Mouse (Mus musculus): Measurements from ENCODE around the gene Lrit3. TPM values are rescaled to one million over a fixed set of nuclear protein-coding genes. Genes with fewer than 3 reads are reported as not detected.

Lrit3 gene
- polyA plus RNA-seq, 1 experiment from 2014 or later: not detected

DNA sequence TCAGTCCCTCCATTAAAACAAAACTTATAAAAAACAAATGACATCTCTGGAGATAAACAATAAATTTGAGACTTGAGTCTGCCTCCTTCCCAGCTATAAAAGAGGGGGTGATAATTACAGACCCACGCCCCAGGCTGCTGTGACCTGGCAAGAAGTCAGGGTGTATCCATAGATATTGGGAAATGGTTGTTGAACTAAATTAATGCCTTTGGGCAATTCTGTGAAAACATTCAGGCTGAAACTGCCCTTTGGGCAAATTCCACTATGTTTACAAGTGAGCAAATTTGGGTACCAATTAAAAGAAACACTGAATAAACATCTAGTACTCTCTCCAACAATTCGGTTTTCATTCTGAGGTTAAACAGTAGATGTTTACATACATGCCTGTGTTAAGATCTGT, 4.8 kb downstream of the Lrit3 start:
- no peaks in the 10 kb centered on the region for H3K27me3 ChIP-seq (ENCODE audit: control insufficient read depth, insufficient read depth, low read length)
- no peak overlapping the region for H3K4me2 ChIP-seq
- H3K27ac ChIP-seq (ENCODE audit: low read depth, low read length): no peak overlapping the region
- H3K9me3 ChIP-seq (replicated peaks; ENCODE audit: control insufficient read depth, low read length): no peaks in the 10 kb centered on the region
- no peaks in the 10 kb centered on the region for H3K36me3 ChIP-seq (ENCODE audit: control insufficient read depth, insufficient read depth, low read length)
- ATAC-seq (replicated peaks; ENCODE audit: insufficient number of reproducible peaks, low FRiP score, low TSS enrichment): no peak
- no peak overlapping the region for H3K4me3 ChIP-seq (ENCODE audit: low read depth, low read length)
- H3K9ac ChIP-seq (ENCODE audit: low read depth, low read length): no peak overlapping the region
- WGBS (ENCODE audit: insufficient replicate concordance): 79% methylated on average over 2 of the region's 2 CpGs
- H3K4me1 ChIP-seq (ENCODE audit: control insufficient read depth, insufficient read depth, low read length): no peaks in the 10 kb centered on the region

DNA sequence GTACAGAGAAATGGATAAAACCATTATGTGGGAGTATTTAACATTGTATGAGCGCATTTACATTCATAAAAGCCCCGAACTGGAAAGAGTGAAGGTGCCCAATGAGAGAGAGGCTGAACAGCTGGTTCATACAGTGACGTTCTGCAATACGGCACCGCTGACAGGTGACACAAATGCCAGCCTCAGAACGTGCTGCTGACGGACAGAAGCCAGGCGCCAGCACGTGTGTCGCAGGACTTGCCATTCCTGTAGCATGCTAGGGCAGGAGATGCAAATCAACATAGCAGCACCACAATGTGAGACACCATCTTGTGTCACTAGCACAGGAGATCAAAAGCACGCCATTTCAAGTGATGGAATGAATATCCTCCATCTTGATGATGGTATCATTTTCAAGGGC, 5.3 kb downstream of the Lrit3 start:
- Histone ChIP-seq H3K27me3 (ENCODE audit: control insufficient read depth, insufficient read depth, low read length) (no peaks in the 10 kb centered on the region), H3K36me3 (ENCODE audit: control insufficient read depth, insufficient read depth, low read length) (no peaks in the 10 kb centered on the region), H3K4me2 (no peak overlapping the region), H3K4me3 (ENCODE audit: low read depth, low read length) (no peak overlapping the region), H3K9ac (ENCODE audit: low read depth, low read length) (no peak overlapping the region), H3K27ac (ENCODE audit: low read depth, low read length) (no peak overlapping the region), H3K9me3 (replicated peaks; ENCODE audit: control insufficient read depth, low read length) (no peaks in the 10 kb centered on the region), H3K4me1 (ENCODE audit: control insufficient read depth, insufficient read depth, low read length) (no peaks in the 10 kb centered on the region)
- 45% methylated on average over 11 of the region's 11 CpGs for WGBS (ENCODE audit: insufficient replicate concordance)
- ATAC-seq (replicated peaks; ENCODE audit: insufficient number of reproducible peaks, low FRiP score, low TSS enrichment): no peak

DNA sequence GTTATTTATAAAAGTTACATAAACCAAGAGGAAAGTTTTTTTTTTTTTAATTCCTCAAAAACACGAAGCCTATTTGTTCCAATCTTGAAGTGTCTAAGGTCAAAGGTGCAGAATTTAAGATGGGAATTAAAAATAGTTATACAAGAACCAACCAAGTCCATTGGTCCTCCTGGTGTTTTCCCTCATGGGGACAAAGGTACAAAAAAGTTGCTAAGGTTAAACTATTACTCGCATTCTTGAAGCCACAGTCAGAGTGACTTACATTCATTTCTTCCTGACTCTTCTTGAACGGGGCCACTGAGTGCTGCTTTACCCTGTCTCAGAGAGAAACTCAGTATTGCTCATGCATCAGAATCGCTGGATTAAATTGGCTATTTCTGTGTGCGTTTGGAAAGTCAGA, 6.5 kb downstream of the Lrit3 start:
- Histone ChIP-seq H3K4me1 (ENCODE audit: control insufficient read depth, insufficient read depth, low read length) (no peaks in the 10 kb centered on the region), H3K9me3 (replicated peaks; ENCODE audit: control insufficient read depth, low read length) (no peaks in the 10 kb centered on the region), H3K27me3 (ENCODE audit: control insufficient read depth, insufficient read depth, low read length) (no peaks in the 10 kb centered on the region), H3K27ac (ENCODE audit: low read depth, low read length) (no peak overlapping the region), H3K9ac (ENCODE audit: low read depth, low read length) (no peak overlapping the region), H3K4me2 (no peak overlapping the region), H3K4me3 (ENCODE audit: low read depth, low read length) (no peak overlapping the region), H3K36me3 (ENCODE audit: control insufficient read depth, insufficient read depth, low read length) (no peaks in the 10 kb centered on the region)
- 74% methylated on average over 5 of the region's 5 CpGs for WGBS (ENCODE audit: insufficient replicate concordance)
- no peak for ATAC-seq (replicated peaks; ENCODE audit: insufficient number of reproducible peaks, low FRiP score, low TSS enrichment)

GRCm38 (mm10) chr3:129793801-129794200, 10.0 kb downstream of the Lrit3 start:
- no peaks in the 10 kb centered on the region for H3K36me3 ChIP-seq (ENCODE audit: control insufficient read depth, insufficient read depth, low read length)
- WGBS (ENCODE audit: insufficient replicate concordance): 87% methylated on average over 5 of the region's 5 CpGs

GRCm38 (mm10) chr3:129782746-129783145, 21.1 kb downstream of the Lrit3 start:
- 85% methylated on average over 3 of the region's 3 CpGs for WGBS (ENCODE audit: insufficient replicate concordance)
- no peaks in the 10 kb centered on the region for H3K9me3 ChIP-seq (replicated peaks; ENCODE audit: control insufficient read depth, low read length)
- H3K27me3 ChIP-seq (ENCODE audit: control insufficient read depth, insufficient read depth, low read length): no peaks in the 10 kb centered on the region
- no peak overlapping the region for H3K27ac ChIP-seq (ENCODE audit: low read depth, low read length)
- no peak overlapping the region for H3K9ac ChIP-seq (ENCODE audit: low read depth, low read length)
- no peaks in the 10 kb centered on the region for H3K4me1 ChIP-seq (ENCODE audit: control insufficient read depth, insufficient read depth, low read length)
- H3K36me3 ChIP-seq (ENCODE audit: control insufficient read depth, insufficient read depth, low read length): no peaks in the 10 kb centered on the region
- ATAC-seq (replicated peaks; ENCODE audit: insufficient number of reproducible peaks, low FRiP score, low TSS enrichment): no peak
- H3K4me2 ChIP-seq: no peak overlapping the region
- H3K4me3 ChIP-seq (ENCODE audit: low read depth, low read length): no peak overlapping the region

More at GRCm38 (mm10) chr3:129793801-129794200, 10.0 kb downstream of the Lrit3 start:
- H3K9me3 ChIP-seq (replicated peaks; ENCODE audit: control insufficient read depth, low read length): no peaks in the 10 kb centered on the region
- no peak overlapping the region for H3K9ac ChIP-seq (ENCODE audit: low read depth, low read length)
- H3K27ac ChIP-seq (ENCODE audit: low read depth, low read length): no peak overlapping the region
- no peak overlapping the region for H3K4me3 ChIP-seq (ENCODE audit: low read depth, low read length)
- H3K4me1 ChIP-seq (ENCODE audit: control insufficient read depth, insufficient read depth, low read length): no peaks in the 10 kb centered on the region
- no peak overlapping the region for H3K4me2 ChIP-seq
- no peaks in the 10 kb centered on the region for H3K27me3 ChIP-seq (ENCODE audit: control insufficient read depth, insufficient read depth, low read length)
- ATAC-seq (replicated peaks; ENCODE audit: insufficient number of reproducible peaks, low FRiP score, low TSS enrichment): no peak

DNA sequence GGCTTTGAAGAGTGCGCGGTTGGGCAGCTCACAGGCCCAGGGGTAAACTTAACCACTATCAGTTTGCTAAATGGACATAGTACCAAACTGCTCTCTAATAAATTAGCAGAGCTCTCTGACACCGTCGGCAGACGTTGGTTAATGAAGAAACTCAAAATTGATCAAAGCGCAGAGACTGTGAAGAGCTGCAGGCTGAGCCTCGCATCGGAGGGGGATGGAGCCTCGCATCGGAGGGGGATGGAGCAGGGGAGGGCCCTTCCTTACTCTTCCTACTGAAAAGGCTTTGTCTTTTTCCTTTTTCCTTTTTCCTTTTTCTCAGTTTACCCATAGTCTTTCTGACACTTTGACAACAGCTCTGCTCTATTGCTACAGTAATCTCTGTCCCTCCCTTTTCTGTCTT, 22.4 kb downstream of the Lrit3 start:
- Histone ChIP-seq H3K9ac (ENCODE audit: low read depth, low read length) (no peak overlapping the region), H3K27ac (ENCODE audit: low read depth, low read length) (no peak overlapping the region), H3K4me3 (ENCODE audit: low read depth, low read length) (no peak overlapping the region), H3K27me3 (ENCODE audit: control insufficient read depth, insufficient read depth, low read length) (no peaks in the 10 kb centered on the region), H3K4me1 (ENCODE audit: control insufficient read depth, insufficient read depth, low read length) (no peaks in the 10 kb centered on the region), H3K36me3 (ENCODE audit: control insufficient read depth, insufficient read depth, low read length) (no peaks in the 10 kb centered on the region), H3K4me2 (no peak overlapping the region), H3K9me3 (replicated peaks; ENCODE audit: control insufficient read depth, low read length) (no peaks in the 10 kb centered on the region)
- WGBS (ENCODE audit: insufficient replicate concordance): 49% methylated on average over 10 of the region's 10 CpGs
- ATAC-seq (replicated peaks; ENCODE audit: insufficient number of reproducible peaks, low FRiP score, low TSS enrichment): no peak

DNA sequence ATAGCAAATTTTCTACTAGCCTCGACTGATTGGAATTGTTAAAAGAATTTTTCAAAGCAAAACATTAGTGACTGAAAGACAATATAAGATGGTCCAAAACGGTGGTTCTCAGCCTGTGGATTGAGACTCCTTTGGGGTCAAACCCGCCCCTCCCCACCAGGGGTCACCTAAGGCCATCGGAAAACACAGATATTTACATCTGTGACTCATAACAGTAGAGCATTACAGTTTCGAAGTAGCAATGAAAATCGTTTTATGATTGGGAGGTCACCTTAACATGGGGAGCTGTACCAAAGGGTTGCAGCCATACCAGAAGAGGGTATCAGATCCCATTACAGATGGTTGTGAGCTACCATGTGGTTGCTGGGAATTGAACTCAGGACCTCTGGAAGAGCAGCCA, 32.6 kb downstream of the Lrit3 start:
- Histone ChIP-seq H3K27ac (ENCODE audit: low read depth, low read length) (no peak overlapping the region), H3K9me3 (replicated peaks; ENCODE audit: control insufficient read depth, low read length) (no peaks in the 10 kb centered on the region), H3K4me2 (no peak overlapping the region), H3K4me3 (ENCODE audit: low read depth, low read length) (no peak overlapping the region), H3K36me3 (ENCODE audit: control insufficient read depth, insufficient read depth, low read length) (no peaks in the 10 kb centered on the region), H3K4me1 (ENCODE audit: control insufficient read depth, insufficient read depth, low read length) (no peaks in the 10 kb centered on the region), H3K9ac (ENCODE audit: low read depth, low read length) (no peak overlapping the region), H3K27me3 (ENCODE audit: control insufficient read depth, insufficient read depth, low read length) (no peaks in the 10 kb centered on the region)
- WGBS (ENCODE audit: insufficient replicate concordance): 78% methylated on average over 6 of the region's 6 CpGs
- ATAC-seq (replicated peaks; ENCODE audit: insufficient number of reproducible peaks, low FRiP score, low TSS enrichment): no peak

- H3K27me3 ChIP-seq (ENCODE audit: control insufficient read depth, insufficient read depth, low read length): no peaks in the 10 kb centered on the region
- H3K9me3 ChIP-seq (replicated peaks; ENCODE audit: control insufficient read depth, low read length): no peaks in the 10 kb centered on the region
- H3K27ac ChIP-seq (ENCODE audit: low read depth, low read length): no peak overlapping the region
- no peaks in the 10 kb centered on the region for H3K4me1 ChIP-seq (ENCODE audit: control insufficient read depth, insufficient read depth, low read length)
- 81% methylated on average over 10 of the region's 10 CpGs for WGBS (ENCODE audit: insufficient replicate concordance)
- H3K4me3 ChIP-seq (ENCODE audit: low read depth, low read length): no peak overlapping the region
- ATAC-seq (replicated peaks; ENCODE audit: insufficient number of reproducible peaks, low FRiP score, low TSS enrichment): no peak
- H3K36me3 ChIP-seq (ENCODE audit: control insufficient read depth, insufficient read depth, low read length): no peaks in the 10 kb centered on the region
- no peak overlapping the region for H3K4me2 ChIP-seq
- H3K9ac ChIP-seq (ENCODE audit: low read depth, low read length): no peak overlapping the region
These were observed 36.6 kb downstream of the Lrit3 start for GRCm38 (mm10) chr3:129766971-129767794.

- WGBS (ENCODE audit: insufficient replicate concordance): 86% methylated on average over 4 of the region's 4 CpGs
- Histone ChIP-seq H3K4me3 (ENCODE audit: low read depth, low read length) (no peak overlapping the region), H3K27ac (ENCODE audit: low read depth, low read length) (no peak overlapping the region), H3K9me3 (replicated peaks; ENCODE audit: control insufficient read depth, low read length) (no peaks in the 10 kb centered on the region), H3K36me3 (ENCODE audit: control insufficient read depth, insufficient read depth, low read length) (no peaks in the 10 kb centered on the region), H3K9ac (ENCODE audit: low read depth, low read length) (no peak overlapping the region), H3K4me2 (no peak overlapping the region), H3K4me1 (ENCODE audit: control insufficient read depth, insufficient read depth, low read length) (no peaks in the 10 kb centered on the region), H3K27me3 (ENCODE audit: control insufficient read depth, insufficient read depth, low read length) (no peaks in the 10 kb centered on the region)
- no peak for ATAC-seq (replicated peaks; ENCODE audit: insufficient number of reproducible peaks, low FRiP score, low TSS enrichment)
These were observed 37.7 kb downstream of the Lrit3 start for GRCm38 (mm10) chr3:129766106-129766505.

Measured in heart, embryonic 11.5 days (tissue).